Comparison of ENCODE assay signal across 8 mouse cellular contexts in genomic region chr4:32560724-32561554, GRCm38 (mm10). TPM values are rescaled to one million over a fixed set of nuclear protein-coding genes. Genes with fewer than 3 reads are reported as not detected.
DNase-seq lines count a peak whose midpoint lies in the region; ATAC-seq and TF ChIP-seq lines count a peak whose summit lies in the region.

No protein-coding gene starts in this region.

- WGBS in thymus, adult 2 months, result 69% methylated on average over 8 of the region's 8 CpGs

- H3K27ac ChIP-seq in thymus, adult 2 months (ENCODE audit: control insufficient read depth, insufficient read depth, low read length), result peak overlapping the region; percentile 87

- no peak for TF ChIP-seq POLR2A in thymus, adult 2 months (IDR thresholded peaks at IDR 0.05; ENCODE audit: control insufficient read depth, extremely low read depth, insufficient read depth, low read length, poor library complexity)

- H3K4me1 ChIP-seq in thymus, adult 2 months (replicated peaks; ENCODE audit: control insufficient read depth, insufficient read depth, low read length), result peaks cover 22% of the 10 kb centered on the region

- peak; percentile 33 for DNase-seq in heart, adult 11 months
- DNase-seq in heart, postnatal 14 days, result no peak
- DNase-seq in thymus, adult 2 months, result peak; percentile 52
- no peak for DNase-seq in thymus, adult 18-20 months
- DNase-seq in retina, postnatal 7 days (ENCODE audit: low read depth, low spot score), result peak; percentile 35
- no peak for DNase-seq in right cerebral cortex, postnatal 14 days
- DNase-seq in ovary, postnatal 36 days (ENCODE audit: low spot score), result no peak

- ATAC-seq in inflammation-experienced regulatory T-cells, adult 6 months, result peak; percentile 43

- TF ChIP-seq CTCF in thymus, adult 2 months (IDR thresholded peaks at IDR 0.05; ENCODE audit: borderline replicate concordance, control insufficient read depth, extremely low read depth, insufficient read depth, low read length, poor library complexity), result no peak

- H3K36me3 ChIP-seq in thymus, adult 2 months (ENCODE audit: control insufficient read depth, insufficient read depth, low read length), result no peaks in the 10 kb centered on the region

- intact Hi-C loops in heart, postnatal 14 days (cut with DNase I), result no loop called here

- no peak overlapping the region for H3K4me3 ChIP-seq in thymus, adult 2 months (ENCODE audit: control insufficient read depth, insufficient read depth, low read length)

- H3K27me3 ChIP-seq in thymus, adult 2 months (ENCODE audit: control insufficient read depth, insufficient read depth, low read length), result no peaks in the 10 kb centered on the region

RNA-seq across cellular contexts. Expression of gene Gja10, which starts 41.6 kb away (rescaled TPM):
- total RNA-seq in heart, postnatal 14 days (2021), result not detected
- 0.12 TPM in 1 of 2 replicates, not detected in the other for polyA plus RNA-seq in thymus, adult 2 months (2012; rRNA removed)
- not detected for polyA plus RNA-seq in inflammation-experienced regulatory T-cells, adult 6 months (2017; shearing (Covaris generic))

RNA-seq across cellular contexts. Expression of gene Casp8ap2, which starts 54.3 kb away (rescaled TPM):
- 1 to 10 TPM; 6.3 to 6.4 TPM for total RNA-seq in heart, postnatal 14 days (2021)
- 5.4 and 14.7 TPM in 2 replicates for polyA plus RNA-seq in thymus, adult 2 months (2012; rRNA removed)
- 10 to 100 TPM; 37.4 to 47.1 (median 46.6) TPM for polyA plus RNA-seq in inflammation-experienced regulatory T-cells, adult 6 months (2017; shearing (Covaris generic))

Comparison
In these comparisons a context has a peak if more than half of its experiments do, and no peak if none do; other contexts are left out.
1. DNase-seq: peak in heart, adult 11 months (single experiment), thymus, adult 2 months (single experiment) and retina, postnatal 7 days (single experiment); none in heart, postnatal 14 days (0 of 2), thymus, adult 18-20 months (0 of 2), right cerebral cortex, postnatal 14 days (single experiment) and ovary, postnatal 36 days (single experiment).